Mouse (Mus musculus) embryonic fibroblast, embryonic 13.5 days (primary cell): ENCODE data around the gene Zfp420.

Source experiments
- CTCF ChIP-seq: IDR thresholded peaks from 2 replicates; pipeline ENCODE4 v1.5.1; 2011; ENCODE audit warnings: mild to moderate bottlenecking, control low read depth, low read length, moderate library complexity, borderline replicate concordance; ENCODE audit not compliant: insufficient read depth
- POLR2A ChIP-seq: IDR thresholded peaks from 2 replicates; pipeline ENCODE4 v1.6.1; 2011; ENCODE audit warnings: low read depth, mild to moderate bottlenecking, control low read depth, low read length, moderate library complexity

GRCm38 (mm10) chr7:29910252-29910651 lies 50.5 kb downstream of the Zfp420 start:
- no peak for TF ChIP-seq CTCF
- no peak for TF ChIP-seq POLR2A
